14 mouse cellular contexts compared by ENCODE assay signal in genomic region chr3:53557388-53558214, GRCm38 (mm10).
DNase-seq lines count a peak whose midpoint lies in the region; ATAC-seq lines count a peak whose summit lies in the region.
"Had no signal": no experiment of that assay in that cellular context is flagged by ENCODE, and none has a peak within 500 bp of the region (broad histone marks: within the 10 kb centered on the region; RNA-seq: fewer than 3 reads in every experiment).

No protein-coding gene starts in this region.

- H3K36me3 ChIP-seq in hindbrain, embryonic 15.5 days, result no peaks in the 10 kb centered on the region
- no peaks in the 10 kb centered on the region for H3K36me3 ChIP-seq in hindbrain, embryonic 11.5 days (ENCODE audit: control insufficient read depth, insufficient read depth, low read length)
- H3K36me3 ChIP-seq in midbrain, embryonic 14.5 days (ENCODE audit: control insufficient read depth, insufficient read depth, low read length), result no peaks in the 10 kb centered on the region

- no peak overlapping the region for H3K4me2 ChIP-seq in hindbrain, embryonic 15.5 days
- H3K4me2 ChIP-seq in hindbrain, embryonic 11.5 days (replicated peaks; ENCODE audit: low read depth, low read length), result no peak overlapping the region
- no peak overlapping the region for H3K4me2 ChIP-seq in midbrain, embryonic 14.5 days (ENCODE audit: low read length)

- WGBS in hindbrain, embryonic 15.5 days, result 65% methylated on average over 16 of the region's 16 CpGs
- 91% methylated on average over 16 of the region's 16 CpGs for WGBS in hindbrain, embryonic 11.5 days
- WGBS in midbrain, embryonic 14.5 days, result 85% methylated on average over 16 of the region's 16 CpGs

- H3K27ac ChIP-seq in hindbrain, embryonic 15.5 days (replicated peaks), result peak overlapping the region; percentile 22; the same call in 1 of the 2 replicates
- H3K27ac ChIP-seq in hindbrain, embryonic 11.5 days (ENCODE audit: low read depth, low read length), result no peak overlapping the region
- H3K27ac ChIP-seq in midbrain, embryonic 14.5 days (replicated peaks; ENCODE audit: low read depth, low read length), result no peak overlapping the region

- H3K27me3 ChIP-seq in hindbrain, embryonic 15.5 days, result no peaks in the 10 kb centered on the region
- H3K27me3 ChIP-seq in hindbrain, embryonic 11.5 days (ENCODE audit: control insufficient read depth, insufficient read depth, low read length), result no peaks in the 10 kb centered on the region
- H3K27me3 ChIP-seq in midbrain, embryonic 14.5 days (ENCODE audit: control insufficient read depth, insufficient read depth, low read length), result no peaks in the 10 kb centered on the region

- ATAC-seq in hindbrain, embryonic 15.5 days (ENCODE audit: low FRiP score, low read depth), result peak; percentile 89
- ATAC-seq in hindbrain, embryonic 11.5 days (ENCODE audit: low FRiP score), result no peak
- ATAC-seq in midbrain, embryonic 14.5 days (ENCODE audit: low FRiP score, low TSS enrichment), result no peak
- ATAC-seq in activated CD4-positive, CD25-positive, alpha-beta regulatory T cell, adult 4 months, result no peak

- no peak overlapping the region for H3K9ac ChIP-seq in hindbrain, embryonic 15.5 days
- H3K9ac ChIP-seq in hindbrain, embryonic 11.5 days (ENCODE audit: low read depth, low read length), result no peak overlapping the region
- no peak overlapping the region for H3K9ac ChIP-seq in midbrain, embryonic 14.5 days (replicated peaks; ENCODE audit: low read length)

- no peaks in the 10 kb centered on the region for H3K9me3 ChIP-seq in hindbrain, embryonic 15.5 days
- no peaks in the 10 kb centered on the region for H3K9me3 ChIP-seq in hindbrain, embryonic 11.5 days (ENCODE audit: control insufficient read depth, low read length)
- H3K9me3 ChIP-seq in midbrain, embryonic 14.5 days (ENCODE audit: control insufficient read depth, low read length), result no peaks in the 10 kb centered on the region

- H3K4me1 ChIP-seq in hindbrain, embryonic 15.5 days (replicated peaks), result 0 out of 2 replicates have a peak, but pooled peaks cover 5% of the 10 kb centered on the region
- H3K4me1 ChIP-seq in hindbrain, embryonic 11.5 days (replicated peaks; ENCODE audit: control insufficient read depth, insufficient read depth, low read length), result peaks cover 4% of the 10 kb centered on the region; the same call in 1 of the 2 replicates
- 0 out of 2 replicates have a peak, but pooled peaks cover 6% of the 10 kb centered on the region for H3K4me1 ChIP-seq in midbrain, embryonic 14.5 days (ENCODE audit: control insufficient read depth, insufficient read depth, low read length)

- DNase-seq in adrenal gland, adult 2 months, result peak; percentile 5
- no peak for DNase-seq in adrenal gland, postnatal 4 days (ENCODE audit: low spot score in 2 of 2)
- DNase-seq in hindbrain, embryonic 11.5 days (ENCODE audit: low spot score), result no peak
- DNase-seq in adrenal gland, postnatal 36 days, result peak; percentile 10 to 12
- peak; percentile 24 for DNase-seq in midbrain, embryonic 14.5 days
- DNase-seq in right cerebral cortex, postnatal 10 days (ENCODE audit: low spot score in 2 of 2), result no peak
- DNase-seq: embryo, embryonic 11 days; gastrocnemius, postnatal 25 days; kidney, adult 9 months; lung, adult 2 months; thymus, adult 2 months had no signal

- H3K4me3 ChIP-seq in hindbrain, embryonic 15.5 days, result no peak overlapping the region
- H3K4me3 ChIP-seq in hindbrain, embryonic 11.5 days (ENCODE audit: low read depth, low read length), result no peak overlapping the region
- H3K4me3 ChIP-seq in midbrain, embryonic 14.5 days (replicated peaks; ENCODE audit: low read depth, low read length), result no peak overlapping the region
- H3K4me3 ChIP-seq: erythroblast, embryonic 14.5 days had no signal

Comparison
In these comparisons a context has a peak if more than half of its experiments do, and no peak if none do; other contexts are left out.
1. DNase-seq: peak in adrenal gland, adult 2 months (single experiment), adrenal gland, postnatal 36 days (2 of 2) and midbrain, embryonic 14.5 days (single experiment); none in adrenal gland, postnatal 4 days (0 of 2), hindbrain, embryonic 11.5 days (single experiment) and right cerebral cortex, postnatal 10 days (0 of 2).